Mouse (Mus musculus) heart, embryonic 11.5 days (tissue): ENCODE measurements around the gene Hsf2. TPM values are rescaled to one million over a fixed set of nuclear protein-coding genes. Genes with fewer than 3 reads are reported as not detected.

Experiments used
- ATAC-seq: fragments of 200-750 bp; cut with Nextera tagmentation; replicated peaks from 2 replicates; pipeline ENCODE4 v1.8.0; 2017; ENCODE audit warnings: moderate library complexity; ENCODE audit not compliant: insufficient number of reproducible peaks, low FRiP score, low TSS enrichment
- H3K27ac ChIP-seq: fragments of 300-500 bp; sonication (generic); 2 replicates; pipeline ENCODE4 v1.5.1; 2014; ENCODE audit warnings: mild to moderate bottlenecking, low read depth, low read length
- H3K27me3 ChIP-seq: fragments of 300-500 bp; sonication (generic); 2 replicates; pipeline ENCODE4 v1.6.1; 2014; ENCODE audit warnings: mild to moderate bottlenecking, low read length, mixed read lengths; ENCODE audit not compliant: control insufficient read depth, insufficient read depth
- H3K36me3 ChIP-seq: fragments of 300-500 bp; sonication (generic); 2 replicates; pipeline ENCODE4 v1.6.1; 2014; ENCODE audit warnings: mild to moderate bottlenecking, low read length, moderate library complexity, mixed read lengths; ENCODE audit not compliant: control insufficient read depth, insufficient read depth
- H3K4me1 ChIP-seq: fragments of 300-500 bp; sonication (generic); 2 replicates; pipeline ENCODE4 v1.6.1; 2014; ENCODE audit warnings: low read length; ENCODE audit not compliant: control insufficient read depth, insufficient read depth
- H3K4me2 ChIP-seq: fragments of 300-500 bp; sonication (generic); 2 replicates; pipeline ENCODE4 v1.6.1; 2014; ENCODE audit warnings: mild to moderate bottlenecking, moderate library complexity
- H3K4me3 ChIP-seq: fragments of 300-500 bp; sonication (generic); 2 replicates; pipeline ENCODE4 v1.5.1; 2014; ENCODE audit warnings: low read depth, low read length
- H3K9ac ChIP-seq: fragments of 300-500 bp; sonication (generic); 2 replicates; pipeline ENCODE4 v1.6.1; 2014; ENCODE audit warnings: mild to moderate bottlenecking, low read depth, low read length, moderate library complexity
- H3K9me3 ChIP-seq: fragments of 300-500 bp; sonication (generic); replicated peaks from 2 replicates; pipeline ENCODE4 v1.6.1; 2016; ENCODE audit warnings: low read length; ENCODE audit not compliant: control insufficient read depth
- WGBS: fragments of 180-500 bp; shearing (Covaris S2); extraction: QIAGEN DNeasy Blood & Tissue Kit; methylation state at CpG from one replicate; pipeline ENCODE4 v1.1.7; 2014; ENCODE audit not compliant: insufficient replicate concordance; 5-methylcytosine and 5-hydroxymethylcytosine counted together
- polyA plus RNA-seq: library from polyadenylated mRNA; unstranded; fragments of >200 nt; fragmentation: Nextera tagmentation; extraction: Ambion mirVana; gene quantifications from 2 replicates; pipeline ENCODE4 v1.2.1, GENCODE M21; 2014

Hsf2 gene
- polyA plus RNA-seq, 1 experiment from 2014 or later, result 27.5 TPM

- no peak overlapping the region for H3K4me2 ChIP-seq
- no peak overlapping the region for H3K9ac ChIP-seq
- no peaks in the 10 kb centered on the region for H3K36me3 ChIP-seq
- WGBS, result 79% methylated on average over 1 of the region's 1 CpGs
- no peak overlapping the region for H3K27ac ChIP-seq
- no peak for ATAC-seq
- H3K9me3 ChIP-seq, result no peaks in the 10 kb centered on the region
- no peaks in the 10 kb centered on the region for H3K27me3 ChIP-seq
- H3K4me1 ChIP-seq, result no peaks in the 10 kb centered on the region
- no peak overlapping the region for H3K4me3 ChIP-seq
Measured at GRCm38 (mm10) chr10:57553719-57554118, 67.5 kb downstream of the Hsf2 start.

GRCm38 (mm10) chr10:57557597-57557996 lies 71.4 kb downstream of the Hsf2 start:
- 75% methylated on average over 5 of the region's 5 CpGs for WGBS
- Histone ChIP-seq H3K9me3 (no peaks in the 10 kb centered on the region), H3K4me2 (no peak overlapping the region), H3K9ac (no peak overlapping the region), H3K27me3 (no peaks in the 10 kb centered on the region), H3K27ac (no peak overlapping the region), H3K4me1 (no peaks in the 10 kb centered on the region), H3K36me3 (no peaks in the 10 kb centered on the region), H3K4me3 (no peak overlapping the region)
- no peak for ATAC-seq

Other genes with a start within 250 kb of the Hsf2 start
- 165 and 189 TPM in 2 replicates for gene Serinc1, start 46.1 kb downstream of the Hsf2 start, polyA plus RNA-seq
- 1.7 and 1.8 TPM in 2 replicates for gene Pkib, start 145.6 kb downstream of the Hsf2 start, polyA plus RNA-seq